Mouse (Mus musculus) midbrain, embryonic 11.5 days (tissue): ENCODE data around the gene Gm8113. TPM values are rescaled to one million over a fixed set of nuclear protein-coding genes. Genes with fewer than 3 reads are reported as not detected.
A peak's percentile ranks its signal among the peaks of the same experiment; 100 is the strongest.
"Not testable (repeated sequence)": the region's sequence is repeated elsewhere in the genome, so short reads cannot be mapped to it uniquely, and the experiment has no call there.

Experiments used
- ATAC-seq: fragments of 200-750 bp; cut with Nextera tagmentation; 2 replicates; pipeline ENCODE4 v1.8.0; 2017; ENCODE audit warnings: moderate TSS enrichment, moderate library complexity; ENCODE audit not compliant: low FRiP score
- DNase-seq: peaks from one replicate; pipeline ENCODE4 v3.0.0; 2015; ENCODE audit warnings: low spot score; ENCODE audit errors: missing footprints
- H3K27ac ChIP-seq: fragments of 300-500 bp; sonication (generic); 2 replicates; pipeline ENCODE4 v1.5.1; 2014; ENCODE audit warnings: low read depth, low read length
- H3K27me3 ChIP-seq: fragments of 300-500 bp; sonication (generic); 2 replicates; pipeline ENCODE4 v1.6.1; 2014; ENCODE audit warnings: mild to moderate bottlenecking, low read length, moderate library complexity, mixed read lengths; ENCODE audit not compliant: control insufficient read depth, insufficient read depth
- H3K36me3 ChIP-seq: fragments of 300-500 bp; sonication (generic); 2 replicates; pipeline ENCODE4 v1.6.1; 2014; ENCODE audit warnings: mild to moderate bottlenecking, low read length, moderate library complexity, mixed read lengths; ENCODE audit not compliant: control insufficient read depth, insufficient read depth
- H3K4me1 ChIP-seq: fragments of 300-500 bp; sonication (generic); 2 replicates; pipeline ENCODE4 v1.6.1; 2014; ENCODE audit warnings: low read length; ENCODE audit not compliant: control insufficient read depth, insufficient read depth
- H3K4me2 ChIP-seq: fragments of 300-500 bp; sonication (generic); 2 replicates; pipeline ENCODE4 v1.6.1; 2014; ENCODE audit warnings: mild to moderate bottlenecking, moderate library complexity
- H3K4me3 ChIP-seq: fragments of 300-500 bp; sonication (generic); 2 replicates; pipeline ENCODE4 v1.5.1; 2014; ENCODE audit warnings: low read depth, low read length
- H3K9ac ChIP-seq: fragments of 300-500 bp; sonication (generic); 2 replicates; pipeline ENCODE4 v1.6.1; 2014; ENCODE audit warnings: low read length
- H3K9me3 ChIP-seq: fragments of 300-500 bp; sonication (generic); 2 replicates; pipeline ENCODE4 v1.6.1; 2016; ENCODE audit warnings: low read length; ENCODE audit not compliant: control insufficient read depth
- WGBS: fragments of 180-500 bp; shearing (Covaris S2); extraction: QIAGEN DNeasy Blood & Tissue Kit; methylation state at CpG from one replicate; pipeline ENCODE4 v1.1.7; 2014; 5-methylcytosine and 5-hydroxymethylcytosine counted together
- polyA plus RNA-seq: library from polyadenylated mRNA; unstranded; fragments of >200 nt; fragmentation: Nextera tagmentation; extraction: Ambion mirVana; gene quantifications from 2 replicates; pipeline ENCODE4 v1.2.1, GENCODE M21; 2014

The Gm8113 gene
- polyA plus RNA-seq, 1 experiment from 2014 or later: 4.0 TPM

- H3K9ac ChIP-seq, H3K27me3 ChIP-seq, ATAC-seq, H3K9me3 ChIP-seq, H3K36me3 ChIP-seq, H3K27ac ChIP-seq, H3K4me2 ChIP-seq, H3K4me1 ChIP-seq, H3K4me3 ChIP-seq: not testable (repeated sequence)
- peak; percentile 17 for DNase-seq
- WGBS: 88% methylated on average over 3 of the region's 3 CpGs
Measured at GRCm38 (mm10) chr14:43923459-43923858, 1.7 kb upstream of the Gm8113 start, which contains the start of gene Ear10. Gene Ear10 (minus strand): TSS chr14:43923559.

DNA sequence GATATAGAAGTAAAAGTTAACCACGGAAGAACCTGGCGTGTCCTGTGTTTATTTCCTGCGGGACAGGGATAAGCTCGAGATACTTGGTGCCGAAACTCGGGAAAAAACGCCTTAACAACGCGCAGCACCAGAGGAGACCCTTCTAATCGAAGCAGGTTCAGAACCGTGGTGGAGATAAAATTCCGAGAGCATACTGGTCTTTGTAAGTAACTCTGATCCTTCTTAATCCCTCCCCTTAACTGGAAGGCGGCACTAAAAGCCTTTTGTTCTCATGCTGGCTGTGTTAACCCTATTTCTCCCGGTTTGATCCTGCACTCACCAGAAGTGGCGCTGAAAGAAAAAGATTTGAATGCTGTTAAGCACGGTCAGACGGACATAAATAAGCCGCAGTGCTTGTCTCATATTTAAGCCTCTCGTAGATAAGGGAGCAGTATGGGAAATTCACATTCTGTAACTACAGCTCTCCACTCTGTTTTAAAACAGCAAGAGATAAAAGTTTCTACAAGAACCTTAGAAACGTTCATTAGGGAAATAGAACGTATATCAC, 287 bp downstream of the Gm8113 start:
- 5% methylated on average over 21 of the region's 21 CpGs for WGBS
- peak; percentile 95 for ATAC-seq

GRCm38 (mm10) chr14:43932991-43933390, 7.8 kb downstream of the Gm8113 start:
- H3K27ac ChIP-seq, H3K9me3 ChIP-seq, H3K9ac ChIP-seq, H3K4me2 ChIP-seq, H3K4me3 ChIP-seq, H3K36me3 ChIP-seq, H3K4me1 ChIP-seq, ATAC-seq, H3K27me3 ChIP-seq: not testable (repeated sequence)
- 17% methylated on average over 8 of the region's 8 CpGs for WGBS
- peak; percentile 90 for DNase-seq

More for the DNA sequence above, 287 bp downstream of the Gm8113 start:
- H3K4me1 ChIP-seq, H3K36me3 ChIP-seq, H3K9me3 ChIP-seq, H3K27me3 ChIP-seq: not testable (repeated sequence)
- Histone ChIP-seq H3K27ac (peak overlapping the region; percentile 82), H3K4me3 (peak overlapping the region; percentile 37), H3K4me2 (peak overlapping the region; percentile 46), H3K9ac (peak overlapping the region; percentile 70)
- DNase-seq: peak; percentile 96

DNA sequence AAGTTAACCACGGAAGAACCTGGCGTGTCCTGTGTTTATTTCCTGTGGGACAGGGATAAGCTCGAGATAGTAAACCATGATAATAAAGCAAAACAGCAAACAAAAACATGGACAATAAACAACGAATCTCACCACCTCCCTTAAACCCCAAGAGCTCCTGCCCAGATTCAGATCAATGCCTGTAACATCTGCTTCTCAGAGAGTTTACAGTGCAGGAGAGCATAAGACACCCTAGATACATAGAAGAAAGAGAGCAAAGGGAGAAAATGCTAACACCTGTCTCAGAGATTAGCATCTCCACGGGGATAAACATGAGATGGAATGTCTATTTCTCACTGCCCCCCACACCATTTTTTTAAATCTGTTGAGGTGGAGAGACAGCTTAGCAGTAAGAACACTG, 8.2 kb downstream of the Gm8113 start:
- not testable (repeated sequence) for H3K4me1 ChIP-seq, ATAC-seq, DNase-seq, H3K36me3 ChIP-seq, H3K27me3 ChIP-seq, H3K4me3 ChIP-seq, H3K9me3 ChIP-seq, H3K4me2 ChIP-seq, H3K27ac ChIP-seq, H3K9ac ChIP-seq
- WGBS: 52% methylated on average over 5 of the region's 5 CpGs

DNA sequence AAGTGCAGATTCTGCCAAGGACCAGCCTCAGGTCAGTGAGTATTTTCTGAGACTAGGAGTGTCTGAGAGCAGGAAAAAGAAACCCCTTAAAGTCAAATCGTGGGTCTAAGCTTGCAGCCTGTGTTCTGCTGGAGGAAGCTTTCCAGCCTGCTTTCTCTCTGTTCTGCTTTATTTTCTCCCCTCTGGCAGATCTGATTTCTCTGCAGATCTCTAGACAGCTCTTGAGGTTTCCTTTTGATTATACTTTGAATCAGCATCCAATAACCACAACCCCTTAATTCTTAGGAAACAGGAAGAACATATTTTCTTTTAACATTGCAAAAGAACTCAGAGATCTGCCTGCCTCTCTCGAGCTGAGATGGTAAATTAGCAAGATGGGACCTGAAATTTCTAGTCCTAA, 28.2 kb downstream of the Gm8113 start:
- H3K9ac ChIP-seq: not testable (repeated sequence)
- WGBS: 88% methylated on average over 1 of the region's 2 CpGs

DNA sequence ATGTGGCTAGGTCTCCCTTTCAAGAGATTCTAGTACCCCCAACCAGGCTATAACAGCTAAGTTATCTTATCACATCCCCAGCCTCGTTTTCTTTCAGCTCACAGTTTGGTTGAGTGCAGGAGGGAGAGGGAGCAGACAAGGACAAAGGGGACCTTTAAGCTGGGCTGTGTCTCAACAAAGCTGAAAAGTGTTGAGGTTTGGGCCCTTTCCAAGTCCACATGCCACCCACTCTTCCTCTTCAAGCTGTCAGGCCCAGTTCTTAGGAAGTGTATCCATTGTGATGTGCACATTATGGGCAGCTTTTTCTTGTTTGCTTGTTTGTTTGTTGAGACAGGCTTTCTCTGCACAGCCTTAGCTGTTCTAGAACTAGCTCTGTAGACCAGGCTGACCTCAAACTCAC, 29.9 kb downstream of the Gm8113 start:
- H3K4me3 ChIP-seq, H3K4me1 ChIP-seq, H3K9me3 ChIP-seq, H3K27ac ChIP-seq, H3K36me3 ChIP-seq, H3K9ac ChIP-seq, DNase-seq, ATAC-seq, H3K27me3 ChIP-seq, H3K4me2 ChIP-seq: not testable (repeated sequence)
- no CpG with 5 or more reads among the region's 1 CpGs for whole genome bisulfite sequencing

More for the DNA sequence above, 28.2 kb downstream of the Gm8113 start:
- not testable (repeated sequence) for H3K27me3 ChIP-seq, H3K4me1 ChIP-seq, H3K4me2 ChIP-seq, H3K4me3 ChIP-seq, ATAC-seq, H3K27ac ChIP-seq, H3K36me3 ChIP-seq, DNase-seq, H3K9me3 ChIP-seq

DNA sequence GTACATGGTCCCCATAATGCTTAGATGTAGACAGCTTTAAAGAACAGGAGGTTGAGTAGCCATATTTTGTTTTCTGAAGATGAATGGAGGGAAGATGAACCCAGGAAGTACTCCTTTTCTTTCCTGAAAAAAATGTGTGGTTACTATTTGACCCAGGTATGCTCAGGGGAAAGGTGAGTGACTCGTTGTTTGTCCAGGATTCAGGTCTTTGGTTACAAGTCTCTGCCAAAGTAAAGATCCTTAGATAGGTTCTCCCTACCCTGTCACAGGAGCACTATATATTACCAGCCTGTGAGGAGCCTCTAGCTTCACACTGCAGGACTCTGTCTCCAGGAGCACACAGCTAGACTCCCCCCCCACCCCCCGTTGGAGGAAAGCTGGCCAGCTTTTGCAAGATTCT, 31.6 kb downstream of the Gm8113 start, which contains the start of gene Ang5:
Gene Ang5, plus strand, starts transcription at position 301 of the 400 bp plus-strand sequence.
- not testable (repeated sequence) for H3K9me3 ChIP-seq, H3K9ac ChIP-seq, ATAC-seq, H3K27ac ChIP-seq, DNase-seq, H3K27me3 ChIP-seq, H3K4me1 ChIP-seq, H3K4me2 ChIP-seq, H3K4me3 ChIP-seq, H3K36me3 ChIP-seq
- WGBS: no CpG with 5 or more reads among the region's 2 CpGs

Other genes with a start within 250 kb of the Gm8113 start
- not detected in 2 replicates for gene Gm8165, start 248.2 kb upstream of the Gm8113 start, polyA plus RNA-seq
- gene Gm7324, start 227.6 kb upstream of the Gm8113 start, polyA plus RNA-seq: 1.9 and 2.1 TPM in 2 replicates
- not detected in 2 replicates for gene Gm16506, start 197.9 kb upstream of the Gm8113 start, polyA plus RNA-seq
- gene Gm6526, start 177.5 kb upstream of the Gm8113 start, polyA plus RNA-seq: not detected in 2 replicates
- not detected in 2 replicates for gene Gm8180, start 140.6 kb upstream of the Gm8113 start, polyA plus RNA-seq
- not detected in 2 replicates for gene Ear1, start 49.9 kb upstream of the Gm8113 start, polyA plus RNA-seq
- not detected in 2 replicates for gene Ear10, start 1.8 kb upstream of the Gm8113 start, polyA plus RNA-seq
- not detected in 2 replicates for gene Ang5, start 31.7 kb downstream of the Gm8113 start, polyA plus RNA-seq
- gene Ang6, start 76.9 kb downstream of the Gm8113 start, polyA plus RNA-seq: not detected in 2 replicates
- gene Ear2, start 177.3 kb downstream of the Gm8113 start, polyA plus RNA-seq: not detected in 2 replicates
- not detected in 2 replicates for gene Gm3327, start 198.5 kb downstream of the Gm8113 start, polyA plus RNA-seq